Mouse (Mus musculus): ENCODE measurements around the gene Ttc39d. TPM values are rescaled to one million over a fixed set of nuclear protein-coding genes. Genes with fewer than 3 reads are reported as not detected.

Gene Ttc39d
- polyA plus RNA-seq, 1 experiment from 2014 or later, result not detected

- no peak for ATAC-seq (ENCODE audit: insufficient read depth)
- H3K36me3 ChIP-seq (ENCODE audit: insufficient read depth), result no peaks in the 10 kb centered on the region
- DNase-seq, result no peak
- H3K4me1 ChIP-seq (ENCODE audit: insufficient read depth), result no peaks in the 10 kb centered on the region
- no peak for TF ChIP-seq CTCF (IDR thresholded peaks at IDR 0.05; ENCODE audit: low read depth)
- H3K4me2 ChIP-seq, result peak overlapping the region; percentile 49
- no peak overlapping the region for H3K9ac ChIP-seq
- WGBS, result 40% methylated on average over 7 of the region's 7 CpGs
- H3K27me3 ChIP-seq (ENCODE audit: insufficient read depth, low read length), result no peaks in the 10 kb centered on the region
- no peak overlapping the region for H3K4me3 ChIP-seq (ENCODE audit: low read depth, low read length)
- no peaks in the 10 kb centered on the region for H3K9me3 ChIP-seq (ENCODE audit: low read depth, low read length)
- H3K27ac ChIP-seq (ENCODE audit: low read depth), result no peak overlapping the region
These were observed 39.4 kb upstream of the Ttc39d start for GRCm38 (mm10) chr17:80167851-80168251.

DNA sequence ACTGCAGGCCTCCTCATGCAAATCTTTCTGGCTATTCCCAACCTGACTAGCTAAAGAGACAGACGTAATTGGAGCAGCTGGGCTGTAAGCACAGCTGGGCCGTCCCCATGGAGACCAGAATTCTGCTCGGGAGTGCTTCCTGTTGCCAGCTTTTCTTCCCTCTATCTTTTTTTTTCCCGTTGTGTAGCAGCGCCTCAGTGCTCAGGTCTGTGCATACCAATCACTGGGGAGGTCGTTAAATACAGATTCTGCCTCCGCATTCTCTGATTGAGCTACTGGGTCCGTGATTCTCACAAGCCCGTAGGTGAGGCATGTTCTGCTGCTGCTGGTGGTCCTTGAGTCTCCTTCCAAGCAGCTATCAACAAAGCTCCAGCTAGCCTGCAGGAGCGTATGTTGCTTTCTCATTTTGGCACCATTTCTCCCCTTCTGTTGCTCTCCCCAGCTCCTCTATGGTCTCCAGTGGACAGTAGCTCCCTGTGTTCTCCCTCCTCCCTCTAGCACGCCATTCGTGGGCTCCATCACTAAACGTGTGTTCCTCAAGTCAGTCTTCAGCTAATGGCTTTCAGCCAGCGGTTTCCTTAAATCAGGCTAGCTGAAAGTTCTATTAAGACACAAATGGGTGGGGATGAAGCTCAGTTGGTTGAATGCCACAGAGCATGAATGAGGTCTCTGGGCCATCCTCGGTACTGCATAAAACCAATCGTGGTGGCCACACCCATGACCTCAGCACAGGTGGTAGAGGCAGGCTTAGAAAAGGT is 38.7 kb upstream of the Ttc39d start:
- H3K9ac ChIP-seq, result no peak overlapping the region
- no peak for TF ChIP-seq CTCF (IDR thresholded peaks at IDR 0.05; ENCODE audit: low read depth)
- H3K27me3 ChIP-seq (ENCODE audit: insufficient read depth, low read length), result no peaks in the 10 kb centered on the region
- H3K4me1 ChIP-seq (ENCODE audit: insufficient read depth), result no peaks in the 10 kb centered on the region
- DNase-seq, result peak; percentile 84
- peak; percentile 80 for ATAC-seq (ENCODE audit: insufficient read depth)
- no peaks in the 10 kb centered on the region for H3K36me3 ChIP-seq (ENCODE audit: insufficient read depth)
- H3K4me2 ChIP-seq, result peak overlapping the region; percentile 49
- H3K9me3 ChIP-seq (ENCODE audit: low read depth, low read length), result no peaks in the 10 kb centered on the region
- 0 out of 2 replicates have a peak overlapping the region, but pooled peaks have one; percentile 31 for H3K27ac ChIP-seq (ENCODE audit: low read depth)
- no peak overlapping the region for H3K4me3 ChIP-seq (ENCODE audit: low read depth, low read length)
- WGBS, result 21% methylated on average over 16 of the region's 16 CpGs

GRCm38 (mm10) chr17:80169792-80170191 is 37.5 kb upstream of the Ttc39d start:
- Histone ChIP-seq H3K4me1 (ENCODE audit: insufficient read depth) (no peaks in the 10 kb centered on the region), H3K27ac (ENCODE audit: low read depth) (no peak overlapping the region), H3K9me3 (ENCODE audit: low read depth, low read length) (no peaks in the 10 kb centered on the region), H3K9ac (no peak overlapping the region), H3K27me3 (ENCODE audit: insufficient read depth, low read length) (no peaks in the 10 kb centered on the region), H3K4me3 (ENCODE audit: low read depth, low read length) (no peak overlapping the region), H3K36me3 (ENCODE audit: insufficient read depth) (no peaks in the 10 kb centered on the region), H3K4me2 (no peak overlapping the region)
- ATAC-seq (ENCODE audit: insufficient read depth), result no peak
- TF ChIP-seq CTCF (IDR thresholded peaks at IDR 0.05; ENCODE audit: low read depth), result no peak
- DNase-seq, result no peak
- 85% methylated on average over 6 of the region's 6 CpGs for WGBS

DNA sequence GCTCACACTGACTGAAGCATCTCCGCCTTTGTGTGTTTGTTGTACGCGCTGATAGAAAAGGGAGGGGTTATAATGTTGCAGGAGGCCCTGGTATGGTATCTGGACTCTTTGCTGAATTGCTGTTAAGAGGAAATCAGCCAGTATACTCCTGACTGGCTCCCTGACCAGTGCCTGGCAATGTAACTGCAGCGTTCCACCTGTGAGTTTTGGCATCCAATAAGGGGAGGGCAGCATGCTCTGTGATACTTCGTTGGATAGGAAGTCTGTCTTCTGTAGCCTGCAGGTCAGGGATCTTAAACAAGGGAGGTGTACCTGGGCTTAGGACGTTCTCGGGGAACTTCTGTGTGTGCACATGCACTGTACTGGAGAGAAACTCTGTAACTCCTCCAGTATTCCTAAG is 36.3 kb upstream of the Ttc39d start:
- no peaks in the 10 kb centered on the region for H3K27me3 ChIP-seq (ENCODE audit: insufficient read depth, low read length)
- no peak overlapping the region for H3K27ac ChIP-seq (ENCODE audit: low read depth)
- no peak for DNase-seq
- no peaks in the 10 kb centered on the region for H3K36me3 ChIP-seq (ENCODE audit: insufficient read depth)
- H3K9me3 ChIP-seq (ENCODE audit: low read depth, low read length), result no peaks in the 10 kb centered on the region
- no peak overlapping the region for H3K4me2 ChIP-seq
- ATAC-seq (ENCODE audit: insufficient read depth), result no peak
- H3K4me1 ChIP-seq (ENCODE audit: insufficient read depth), result no peaks in the 10 kb centered on the region
- WGBS, result 87% methylated on average over 7 of the region's 7 CpGs
- no peak overlapping the region for H3K4me3 ChIP-seq (ENCODE audit: low read depth, low read length)
- no peak for TF ChIP-seq CTCF (IDR thresholded peaks at IDR 0.05; ENCODE audit: low read depth)
- no peak overlapping the region for H3K9ac ChIP-seq

DNA sequence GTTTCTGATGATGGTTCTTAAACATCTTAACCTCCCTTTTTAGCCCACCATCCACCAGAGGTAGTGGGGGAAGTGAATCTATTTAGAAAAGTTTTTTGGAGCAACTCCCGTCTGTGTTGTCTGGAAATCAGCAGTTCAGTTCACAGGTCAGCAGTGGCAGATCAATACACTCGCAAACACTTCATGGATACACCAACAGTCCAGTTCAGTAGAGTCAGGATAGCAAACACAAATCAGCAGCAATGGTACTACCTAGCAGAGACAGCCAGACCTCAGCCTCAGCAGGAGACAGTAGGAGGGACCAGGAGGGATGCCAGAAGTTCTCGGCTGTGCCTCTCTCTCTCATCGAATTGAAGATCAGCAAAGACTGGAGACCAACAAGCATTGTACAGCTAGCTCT is 35.3 kb upstream of the Ttc39d start:
- WGBS, result 81% methylated on average over 4 of the region's 4 CpGs
- TF ChIP-seq CTCF (IDR thresholded peaks at IDR 0.05; ENCODE audit: low read depth), result no peak

DNA sequence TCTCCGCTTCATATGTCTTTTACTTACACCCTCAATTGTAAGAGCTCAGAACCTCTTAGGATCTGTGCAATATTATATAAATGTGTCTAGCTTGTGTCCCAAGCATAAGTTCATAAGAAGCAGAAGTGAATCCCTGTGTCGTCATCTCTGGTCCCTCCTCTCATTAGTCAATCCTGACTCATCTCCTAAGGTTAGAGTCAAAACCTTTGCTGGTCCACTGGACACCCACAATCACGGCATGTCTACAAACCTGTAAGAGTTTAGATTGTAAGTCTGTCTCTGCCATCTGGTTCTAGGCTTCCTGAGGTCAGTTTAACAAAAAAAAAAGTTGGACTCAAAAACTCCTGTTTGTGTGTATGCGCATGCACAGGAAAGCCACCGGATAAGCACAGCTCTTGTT is 34.5 kb upstream of the Ttc39d start:
- Histone ChIP-seq H3K27me3 (ENCODE audit: insufficient read depth, low read length) (no peaks in the 10 kb centered on the region), H3K4me2 (no peak overlapping the region), H3K36me3 (ENCODE audit: insufficient read depth) (no peaks in the 10 kb centered on the region), H3K4me1 (ENCODE audit: insufficient read depth) (no peaks in the 10 kb centered on the region), H3K27ac (ENCODE audit: low read depth) (no peak overlapping the region), H3K9ac (no peak overlapping the region), H3K4me3 (ENCODE audit: low read depth, low read length) (no peak overlapping the region), H3K9me3 (ENCODE audit: low read depth, low read length) (no peaks in the 10 kb centered on the region)
- 79% methylated on average over 5 of the region's 5 CpGs for WGBS
- ATAC-seq (ENCODE audit: insufficient read depth), result no peak
- DNase-seq, result no peak
- no peak for TF ChIP-seq CTCF (IDR thresholded peaks at IDR 0.05; ENCODE audit: low read depth)

More for the DNA sequence above, 35.3 kb upstream of the Ttc39d start:
- Histone ChIP-seq H3K27ac (ENCODE audit: low read depth) (no peak overlapping the region), H3K27me3 (ENCODE audit: insufficient read depth, low read length) (no peaks in the 10 kb centered on the region), H3K4me3 (ENCODE audit: low read depth, low read length) (no peak overlapping the region), H3K36me3 (ENCODE audit: insufficient read depth) (no peaks in the 10 kb centered on the region), H3K4me1 (ENCODE audit: insufficient read depth) (no peaks in the 10 kb centered on the region), H3K9me3 (ENCODE audit: low read depth, low read length) (no peaks in the 10 kb centered on the region), H3K9ac (no peak overlapping the region), H3K4me2 (no peak overlapping the region)
- no peak for ATAC-seq (ENCODE audit: insufficient read depth)
- no peak for DNase-seq

DNA sequence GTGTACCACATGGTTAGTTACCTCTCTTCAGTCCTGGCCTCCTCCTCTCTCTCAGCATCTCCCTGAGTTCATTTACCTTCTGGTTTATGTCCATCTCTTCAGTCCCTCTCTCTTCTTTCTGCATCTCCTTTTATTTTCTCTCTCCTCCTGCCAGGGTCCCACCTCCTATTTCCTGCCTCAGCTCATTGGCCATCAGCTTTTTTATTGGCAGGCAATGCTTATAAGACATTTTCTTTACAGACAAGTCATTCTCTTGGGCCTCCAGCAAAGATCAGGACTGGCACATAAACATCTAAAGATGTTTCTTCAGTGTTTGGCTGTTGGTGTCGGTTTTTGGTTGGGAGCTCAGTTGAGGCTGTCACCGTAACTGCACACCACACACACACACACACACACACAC is 33.6 kb upstream of the Ttc39d start:
- Histone ChIP-seq H3K4me3 (ENCODE audit: low read depth, low read length) (no peak overlapping the region), H3K9me3 (ENCODE audit: low read depth, low read length) (no peaks in the 10 kb centered on the region), H3K27ac (ENCODE audit: low read depth) (no peak overlapping the region), H3K9ac (no peak overlapping the region), H3K4me2 (no peak overlapping the region), H3K36me3 (ENCODE audit: insufficient read depth) (no peaks in the 10 kb centered on the region), H3K4me1 (ENCODE audit: insufficient read depth) (no peaks in the 10 kb centered on the region), H3K27me3 (ENCODE audit: insufficient read depth, low read length) (no peaks in the 10 kb centered on the region)
- no peak for TF ChIP-seq CTCF (IDR thresholded peaks at IDR 0.05; ENCODE audit: low read depth)
- DNase-seq (no peak), ATAC-seq (ENCODE audit: insufficient read depth) (no peak)
- WGBS, result 77% methylated on average over 2 of the region's 2 CpGs

Data from lung, embryonic 14.5 days (tissue).